Mouse (Mus musculus) CH12.LX (cell line): ENCODE results near the gene Smchd1. TPM values are rescaled to one million over a fixed set of nuclear protein-coding genes. Genes with fewer than 3 reads are reported as not detected.
"Not testable (repeated sequence)": the region's sequence is repeated elsewhere in the genome, so short reads cannot be mapped to it uniquely, and the experiment has no call there.

ENCODE experiments used
- DNase-seq: peaks from one replicate; pipeline ENCODE4 v3.0.0-alpha.2; 2013; ENCODE audit errors: extremely low read depth
- H3K27ac ChIP-seq: 2 replicates; pipeline ENCODE4 v1.5.1; 2012; ENCODE audit warnings: low read depth, mild to moderate bottlenecking, control low read depth, moderate library complexity; ENCODE audit not compliant: insufficient read depth
- H3K27me3 ChIP-seq: replicated peaks from 2 replicates; pipeline ENCODE3; 2012; ENCODE audit warnings: inconsistent platforms
- H3K36me3 ChIP-seq, 2 experiments: replicated peaks in 1 of 2; 2 replicates each; pipeline versions ENCODE3 to v1.6.1; 2012; ENCODE audit warnings: inconsistent platforms in 1 of 2, low read length in 1 of 2, mild to moderate bottlenecking in 1 of 2, mixed read lengths in 1 of 2, moderate library complexity in 1 of 2; ENCODE audit not compliant: control insufficient read depth in 1 of 2, insufficient read depth in 1 of 2
- H3K4me1 ChIP-seq, 2 experiments: 2 replicates each; pipeline ENCODE4 v1.6.1; 2012; ENCODE audit warnings: inconsistent platforms in 1 of 2, moderate library complexity in 1 of 2; ENCODE audit not compliant: insufficient read depth in 2 of 2, control insufficient read depth in 1 of 2
- H3K4me2 ChIP-seq: 2 replicates; pipeline ENCODE4 v1.6.1; 2012; ENCODE audit warnings: low read depth, mild to moderate bottlenecking, control low read depth; ENCODE audit not compliant: poor library complexity, insufficient read depth, severe bottlenecking
- H3K4me3 ChIP-seq, 3 experiments: fragments of 150-350 bp in 1 of 3; sonication (generic) in 1 of 3; replicated peaks in 1 of 3; 2 replicates each; pipeline versions ENCODE3 to v1.5.1; 2011 to 2012; ENCODE audit warnings: low read depth in 2 of 3, low read length in 2 of 3, mild to moderate bottlenecking in 2 of 3, moderate library complexity in 2 of 3, control low read depth in 1 of 3, improper control_type of control experiment in 1 of 3, inconsistent platforms in 1 of 3, mixed read lengths in 1 of 3; ENCODE audit not compliant: poor library complexity in 1 of 3
- H3K79me2 ChIP-seq: replicated peaks from 2 replicates; pipeline ENCODE4 v1.6.1; 2012; ENCODE audit warnings: mild to moderate bottlenecking, moderate library complexity; ENCODE audit not compliant: control insufficient read depth, poor library complexity, insufficient read depth, severe bottlenecking; ENCODE audit errors: extremely low read depth
- H3K9ac ChIP-seq: 2 replicates; pipeline ENCODE4 v1.6.1; 2012; ENCODE audit warnings: low read depth, mild to moderate bottlenecking, control low read depth, moderate library complexity; ENCODE audit not compliant: insufficient read depth
- H3K9me3 ChIP-seq: replicated peaks from 2 replicates; pipeline ENCODE3; 2012; ENCODE audit warnings: low read length, inconsistent platforms, mixed read lengths
- E2F4 ChIP-seq: IDR thresholded peaks from 2 replicates; pipeline ENCODE4 v1.6.1; 2011; ENCODE audit warnings: low read depth, low read length, improper control_type of control experiment; ENCODE audit not compliant: insufficient replicate concordance
- ELF1 ChIP-seq: IDR thresholded peaks from 2 replicates; pipeline ENCODE4 v1.6.1; 2014; ENCODE audit warnings: low read depth, mild to moderate bottlenecking, inconsistent platforms, low read length, improper control_type of control experiment
- EP300 ChIP-seq: IDR thresholded peaks from 2 replicates; pipeline ENCODE4 v1.6.1; 2011; ENCODE audit warnings: low read length, improper control_type of control experiment
- GABPA ChIP-seq: IDR thresholded peaks from 2 replicates; pipeline ENCODE4 v1.6.1; 2012; ENCODE audit warnings: low read depth, low read length, improper control_type of control experiment, inconsistent platforms; ENCODE audit not compliant: insufficient replicate concordance
- JUN ChIP-seq: IDR thresholded peaks from 2 replicates; pipeline ENCODE4 v1.6.1; 2011; ENCODE audit warnings: low read depth, mild to moderate bottlenecking, low read length, improper control_type of control experiment, moderate library complexity; ENCODE audit not compliant: insufficient read depth
- KAT2A ChIP-seq: IDR thresholded peaks from 2 replicates; pipeline ENCODE4 v1.6.1; 2012; ENCODE audit warnings: low read length, improper control_type of control experiment, inconsistent platforms; ENCODE audit not compliant: insufficient replicate concordance
- MEF2A ChIP-seq: IDR thresholded peaks from 2 replicates; pipeline ENCODE4 v1.6.1; 2014; ENCODE audit warnings: low read depth, mild to moderate bottlenecking, inconsistent platforms, low read length, improper control_type of control experiment, borderline replicate concordance
- MYC ChIP-seq: IDR thresholded peaks from 2 replicates; pipeline ENCODE4 v1.6.1; 2011; ENCODE audit warnings: low read depth, mild to moderate bottlenecking, improper control_type of control experiment, low read length
- NELFE ChIP-seq: IDR thresholded peaks from 2 replicates; pipeline ENCODE4 v1.6.1; 2011; ENCODE audit warnings: low read depth, low read length, improper control_type of control experiment
- PAX5 ChIP-seq: IDR thresholded peaks from 2 replicates; pipeline ENCODE4 v1.6.1; 2012; ENCODE audit warnings: low read length, inconsistent platforms, mixed read lengths
- POLR2AphosphoS2 ChIP-seq: IDR thresholded peaks from 2 replicates; pipeline ENCODE4 v1.6.1; 2011; ENCODE audit warnings: low read depth, low read length, improper control_type of control experiment
- RCOR1 ChIP-seq: conservative IDR thresholded peaks from 2 replicates; pipeline ENCODE4 v1.6.1; 2012; ENCODE audit warnings: low read depth, mild to moderate bottlenecking, inconsistent platforms, low read length, improper control_type of control experiment
- SIN3A ChIP-seq: IDR thresholded peaks from 2 replicates; pipeline ENCODE4 v1.6.1; 2012; ENCODE audit warnings: low read length, improper control_type of control experiment, inconsistent platforms
- SMC3 ChIP-seq: IDR thresholded peaks from 2 replicates; pipeline ENCODE4 v1.6.1; 2011; ENCODE audit warnings: low read depth, low read length, improper control_type of control experiment
- UBTF ChIP-seq: IDR thresholded peaks from 2 replicates; pipeline ENCODE4 v1.6.1; 2012; ENCODE audit warnings: low read depth, mild to moderate bottlenecking, inconsistent platforms, low read length, improper control_type of control experiment, moderate library complexity
- ZC3H11A ChIP-seq: IDR thresholded peaks from 2 replicates; pipeline ENCODE4 v1.6.1; 2012; ENCODE audit warnings: low read depth, mild to moderate bottlenecking, inconsistent platforms, low read length, improper control_type of control experiment
- ZKSCAN1 ChIP-seq: IDR thresholded peaks from 2 replicates; pipeline ENCODE4 v1.6.1; 2012; ENCODE audit warnings: low read depth, inconsistent platforms, low read length, improper control_type of control experiment, borderline replicate concordance
- ZMIZ1 ChIP-seq: IDR thresholded peaks from 2 replicates; pipeline ENCODE4 v1.6.1; 2012; ENCODE audit warnings: low read depth, mild to moderate bottlenecking, inconsistent platforms, low read length, improper control_type of control experiment
- ZNF384 ChIP-seq: IDR thresholded peaks from 2 replicates; pipeline ENCODE4 v1.6.1; 2012; ENCODE audit warnings: low read depth, low read length, improper control_type of control experiment, inconsistent platforms
- dilution Hi-C: fragments of 300-500 bp; cut with MboI; formaldehyde crosslinking; loops from 2 replicates; pipeline ENCODE4 v1.14.3; 2020; ENCODE audit warnings: low sequenced_read_pairs; ENCODE audit not compliant: extremely low pct_unique_long_range_greater_than_20kb, extremely low pct_ligation_motif_present
- in situ Hi-C: fragments of 300-500 bp; cut with MboI; formaldehyde crosslinking; loops from 3 replicates; pipeline ENCODE4 v1.14.3; 2019; ENCODE audit warnings: low sequenced_read_pairs, low pct_ligation_motif_present, low pct_unique_long_range_greater_than_20kb, mixed read lengths
- polyA plus RNA-seq: library from polyadenylated mRNA; unstranded; fragments of >175 nt; gene quantifications from 2 replicates; pipeline ENCODE4 v1.2.1, GENCODE M21; 2012; ENCODE audit warnings: low read depth; ENCODE audit not compliant: insufficient read length
- total RNA-seq, 2 experiments: library from RNA; depleted of rRNA; stranded (reverse); fragments of 300-350 nt in 1 of 2; fragments of >200 nt in 1 of 2; gene quantifications; 2 replicates each; pipeline ENCODE4 v1.2.3; 2012 to 2014

Gene Smchd1
- total and polyA plus RNA-seq, 3 experiments, result 44.4 to 73.9 (median 59.4) TPM

- in situ Hi-C loops (no loop called here), dilution Hi-C loops (no loop called here)
- Histone ChIP-seq H3K9ac (no peak within 1 kb of the TSS), H3K27me3 (no peaks in the 10 kb centered on the region), H3K9me3 (no peaks in the 10 kb centered on the region), H3K4me3 (no peak within 1 kb of the TSS), H3K27ac (no peak within 1 kb of the TSS), H3K36me3 (peaks cover 38 to 81% of the 10 kb centered on the region in 2 experiments), H3K4me2 (no peak within 1 kb of the TSS), H3K79me2 (peaks cover 15% of the 10 kb centered on the region), H3K4me1 (no peaks in the 10 kb centered on the region)
- DNase-seq, result no peak
- TF ChIP-seq GABPA (no peak), SMC3 (no peak), PAX5 (no peak), POLR2AphosphoS2 (no peak), MEF2A (no peak), KAT2A (no peak), E2F4 (no peak), ELF1 (no peak), JUN (no peak), ZMIZ1 (no peak), EP300 (no peak), MYC (no peak), ZKSCAN1 (no peak), NELFE (no peak), UBTF (no peak), ZC3H11A (no peak), RCOR1 (no peak), SIN3A (no peak)
Measured at GRCm38 (mm10) chr17:71459818-71460217, 15.3 kb downstream of the Smchd1 start, which contains the start of gene Gm4707. Gene Gm4707, minus strand, starts transcription at chr17:71459918.

- DNase-seq, result not testable (repeated sequence)
Measured at GRCm38 (mm10) chr17:71457361-71457760, 17.8 kb downstream of the Smchd1 start.

More at GRCm38 (mm10) chr17:71457361-71457760, 17.8 kb downstream of the Smchd1 start:
- peaks cover 28 to 72% of the 10 kb centered on the region in 2 experiments for H3K36me3 ChIP-seq
- in situ Hi-C loops, H3K27ac ChIP-seq, H3K79me2 ChIP-seq, H3K4me1 ChIP-seq, H3K9ac ChIP-seq, dilution Hi-C loops, H3K4me3 ChIP-seq, H3K9me3 ChIP-seq, H3K4me2 ChIP-seq, H3K27me3 ChIP-seq: not testable (repeated sequence)
- peak; percentile 32; the same call in 1 of the 2 replicates for TF ChIP-seq ZNF384
